Mouse (Mus musculus) bone marrow macrophage, adult 2 months (primary cell): Measurements from ENCODE around the gene Upk3b. TPM values are rescaled to one million over a fixed set of nuclear protein-coding genes. Genes with fewer than 3 reads are reported as not detected.
A peak's percentile ranks its signal among the peaks of the same experiment; 100 is the strongest.

ENCODE experiments used
- H3K27ac ChIP-seq: 2 replicates; pipeline ENCODE4 v1.5.1; 2012; ENCODE audit warnings: low read depth, low read length; ENCODE audit not compliant: insufficient read depth
- H3K4me1 ChIP-seq: 2 replicates; pipeline ENCODE4 v1.6.1; 2012; ENCODE audit warnings: low read length; ENCODE audit not compliant: control insufficient read depth, insufficient read depth
- H3K4me3 ChIP-seq: 2 replicates; pipeline ENCODE4 v1.5.1; 2012; ENCODE audit warnings: mild to moderate bottlenecking, low read length, moderate library complexity; ENCODE audit not compliant: insufficient read depth
- CTCF ChIP-seq: IDR thresholded peaks from 2 replicates; pipeline ENCODE4 v1.5.1; 2012; ENCODE audit warnings: low read depth, mild to moderate bottlenecking, low read length, moderate library complexity
- POLR2A ChIP-seq: IDR thresholded peaks from 2 replicates; pipeline ENCODE4 v1.6.1; 2012; ENCODE audit warnings: mild to moderate bottlenecking, low read depth, low read length, borderline replicate concordance
- polyA plus RNA-seq: library from polyadenylated mRNA; stranded (reverse); fragments of >200 nt; gene quantifications from 2 replicates; pipeline ENCODE4 v1.2.4, GENCODE M21; 2012; ENCODE audit not compliant: missing spikeins, insufficient read depth, insufficient read length

Upk3b gene
- polyA plus RNA-seq, 1 experiment: not detected

GRCm38 (mm10) chr5:136007745-136008144 lies 30.6 kb upstream of the Upk3b start:
- no peak for TF ChIP-seq CTCF
- TF ChIP-seq POLR2A: no peak
- Histone ChIP-seq H3K4me1 (peaks cover 17% of the 10 kb centered on the region), H3K4me3 (no peak overlapping the region), H3K27ac (peak overlapping the region; percentile 28; the same call in 1 of the 2 replicates)

- TF ChIP-seq POLR2A (no peak), CTCF (no peak)
- no peak overlapping the region for H3K4me3 ChIP-seq
- no peak overlapping the region for H3K27ac ChIP-seq
Measured at GRCm38 (mm10) chr5:136014877-136015276, 23.4 kb upstream of the Upk3b start.

GRCm38 (mm10) chr5:136015586-136015985 lies 22.7 kb upstream of the Upk3b start:
- H3K4me3 ChIP-seq: no peak overlapping the region
- no peak for TF ChIP-seq POLR2A
- TF ChIP-seq CTCF: no peak
- no peak overlapping the region for H3K27ac ChIP-seq
- H3K4me1 ChIP-seq: peaks cover 13% of the 10 kb centered on the region

More at GRCm38 (mm10) chr5:136014877-136015276, 23.4 kb upstream of the Upk3b start:
- H3K4me1 ChIP-seq: peaks cover 9% of the 10 kb centered on the region

- no peak for TF ChIP-seq CTCF
- TF ChIP-seq POLR2A: no peak
- Histone ChIP-seq H3K4me3 (no peak overlapping the region), H3K4me1 (peaks cover 13% of the 10 kb centered on the region), H3K27ac (no peak overlapping the region)
Measured at GRCm38 (mm10) chr5:136016014-136016876, 22.1 kb upstream of the Upk3b start.

- peaks cover 13% of the 10 kb centered on the region for H3K4me1 ChIP-seq
- TF ChIP-seq POLR2A: no peak
- TF ChIP-seq CTCF: no peak
- H3K27ac ChIP-seq: no peak overlapping the region
- H3K4me3 ChIP-seq: no peak overlapping the region
Measured at GRCm38 (mm10) chr5:136017262-136017661, 21.0 kb upstream of the Upk3b start.

GRCm38 (mm10) chr5:136018726-136019125 lies 19.6 kb upstream of the Upk3b start:
- no peak overlapping the region for H3K4me3 ChIP-seq
- H3K4me1 ChIP-seq: peaks cover 13% of the 10 kb centered on the region
- TF ChIP-seq CTCF: no peak
- no peak for TF ChIP-seq POLR2A
- H3K27ac ChIP-seq: no peak overlapping the region

- TF ChIP-seq CTCF (no peak), POLR2A (no peak)
- peaks cover 13% of the 10 kb centered on the region for H3K4me1 ChIP-seq
- H3K4me3 ChIP-seq: no peak overlapping the region
- no peak overlapping the region for H3K27ac ChIP-seq
Measured at GRCm38 (mm10) chr5:136019907-136020306, 18.4 kb upstream of the Upk3b start.

GRCm38 (mm10) chr5:136025712-136026111 lies 12.6 kb upstream of the Upk3b start:
- Histone ChIP-seq H3K4me1 (peaks cover 6% of the 10 kb centered on the region; the same call in 1 of the 2 replicates), H3K4me3 (no peak overlapping the region), H3K27ac (no peak overlapping the region)
- TF ChIP-seq CTCF (no peak), POLR2A (no peak)

GRCm38 (mm10) chr5:136026859-136027258 lies 11.4 kb upstream of the Upk3b start:
- no peak overlapping the region for H3K27ac ChIP-seq
- H3K4me3 ChIP-seq: no peak overlapping the region
- TF ChIP-seq POLR2A (no peak), CTCF (no peak)
- peaks cover 6% of the 10 kb centered on the region; the same call in 1 of the 2 replicates for H3K4me1 ChIP-seq

- Histone ChIP-seq H3K4me1 (peaks cover 6% of the 10 kb centered on the region; the same call in 1 of the 2 replicates), H3K27ac (no peak overlapping the region), H3K4me3 (no peak overlapping the region)
- TF ChIP-seq POLR2A: no peak
- TF ChIP-seq CTCF: no peak
Measured at GRCm38 (mm10) chr5:136027612-136028311, 10.5 kb upstream of the Upk3b start.
